Mouse (Mus musculus) stomach, postnatal 0 days (tissue): Measurements from ENCODE around the gene Nup54. TPM values are rescaled to one million over a fixed set of nuclear protein-coding genes. Genes with fewer than 3 reads are reported as not detected.

Experiments used
- ATAC-seq: fragments of 200-750 bp; cut with Nextera tagmentation; 2 replicates; pipeline ENCODE4 v1.8.0; 2017; ENCODE audit not compliant: low FRiP score, low TSS enrichment
- DNase-seq: peaks from one replicate; pipeline ENCODE4 v3.0.0-alpha.2; 2016; ENCODE audit warnings: low spot score
- H3K27ac ChIP-seq: fragments of 300-500 bp; sonication (generic); replicated peaks from 2 replicates; pipeline ENCODE4 v1.5.1; 2014; ENCODE audit warnings: mild to moderate bottlenecking, control low read depth
- H3K27me3 ChIP-seq: fragments of 300-500 bp; sonication (generic); 2 replicates; pipeline ENCODE4 v1.6.1; 2014; ENCODE audit warnings: low read length; ENCODE audit not compliant: control insufficient read depth, insufficient read depth
- H3K36me3 ChIP-seq: fragments of 300-500 bp; sonication (generic); 2 replicates; pipeline ENCODE4 v1.6.1; 2014; ENCODE audit warnings: low read length, mixed read lengths; ENCODE audit not compliant: control insufficient read depth, insufficient read depth
- H3K4me1 ChIP-seq: fragments of 300-500 bp; sonication (generic); replicated peaks from 2 replicates; pipeline ENCODE4 v1.6.1; 2014; ENCODE audit warnings: antibody characterized with exemption; ENCODE audit not compliant: control insufficient read depth, insufficient read depth
- H3K4me2 ChIP-seq: fragments of 300-500 bp; sonication (generic); replicated peaks from 2 replicates; pipeline ENCODE4 v1.6.1; 2014; ENCODE audit warnings: low read depth, mild to moderate bottlenecking, control low read depth, moderate library complexity
- H3K4me3 ChIP-seq: fragments of 300-500 bp; sonication (generic); 2 replicates; pipeline ENCODE4 v1.5.1; 2014; ENCODE audit warnings: low read depth, low read length, control low read depth
- H3K9ac ChIP-seq: fragments of 300-500 bp; sonication (generic); 2 replicates; pipeline ENCODE4 v1.6.1; 2014; ENCODE audit warnings: mild to moderate bottlenecking, low read length, control low read depth, mixed read lengths
- H3K9me3 ChIP-seq: fragments of 300-500 bp; sonication (generic); 2 replicates; pipeline ENCODE4 v1.6.1; 2016; ENCODE audit warnings: low read length; ENCODE audit not compliant: control insufficient read depth
- CTCF ChIP-seq: IDR thresholded peaks from 2 replicates; pipeline ENCODE4 v1.5.1; 2016; ENCODE audit warnings: antibody characterized with exemption, low read depth, mild to moderate bottlenecking, moderate library complexity
- EP300 ChIP-seq: optimal IDR thresholded peaks from 2 replicates; pipeline ENCODE3; 2016; ENCODE audit warnings: antibody characterized with exemption
- WGBS: fragments of 180-500 bp; shearing (Covaris S2); extraction: QIAGEN DNeasy Blood & Tissue Kit; methylation state at CpG from one replicate; pipeline ENCODE4 v1.1.7; 2014; 5-methylcytosine and 5-hydroxymethylcytosine counted together
- polyA plus RNA-seq: library from polyadenylated mRNA; unstranded; fragments of >200 nt; fragmentation: Nextera tagmentation; extraction: Ambion mirVana; gene quantifications from 2 replicates; pipeline ENCODE4 v1.2.1, GENCODE M21; 2015

The Nup54 gene
- polyA plus RNA-seq, 1 experiment from 2014 or later: 21.4 TPM

- TF ChIP-seq EP300 (no peak), CTCF (no peak)
- Histone ChIP-seq H3K27ac (no peak overlapping the region), H3K4me3 (no peak overlapping the region), H3K9me3 (no peaks in the 10 kb centered on the region), H3K4me2 (no peak overlapping the region), H3K27me3 (no peaks in the 10 kb centered on the region), H3K4me1 (no peaks in the 10 kb centered on the region), H3K9ac (no peak overlapping the region), H3K36me3 (no peaks in the 10 kb centered on the region; the same call in 1 of the 2 replicates)
- DNase-seq (no peak), ATAC-seq (no peak)
- 52% methylated on average over 7 of the region's 7 CpGs for WGBS
Measured at GRCm38 (mm10) chr5:92411461-92412140, 23.4 kb downstream of the Nup54 start.

DNA sequence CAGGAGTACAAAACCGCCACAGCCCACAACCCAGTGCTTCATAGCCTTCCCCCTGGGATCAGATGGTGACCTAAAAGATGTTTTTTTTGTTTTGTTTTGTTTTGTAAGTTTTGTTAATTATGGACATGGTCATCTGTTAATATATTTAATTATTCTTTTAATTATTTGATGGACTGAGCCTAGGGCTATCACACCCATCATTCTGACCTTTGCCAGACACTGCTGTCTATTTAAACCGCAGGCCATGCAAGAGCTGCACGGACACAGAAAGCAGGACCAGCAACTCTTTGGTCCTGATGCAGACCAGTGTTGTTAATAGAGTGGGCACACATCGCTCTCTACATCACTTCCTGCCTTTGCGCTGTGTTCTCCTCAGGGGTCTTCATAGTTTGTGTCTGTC, 24.5 kb downstream of the Nup54 start:
- no peak for DNase-seq
- no peak for TF ChIP-seq CTCF
- H3K4me1 ChIP-seq: no peaks in the 10 kb centered on the region
- H3K27ac ChIP-seq: no peak overlapping the region
- no peaks in the 10 kb centered on the region for H3K9me3 ChIP-seq
- no peak for ATAC-seq
- no peaks in the 10 kb centered on the region for H3K27me3 ChIP-seq
- H3K9ac ChIP-seq: no peak overlapping the region
- no peak overlapping the region for H3K4me3 ChIP-seq
- 84% methylated on average over 5 of the region's 5 CpGs for WGBS
- H3K36me3 ChIP-seq: no peaks in the 10 kb centered on the region; the same call in 1 of the 2 replicates
- H3K4me2 ChIP-seq: no peak overlapping the region

DNA sequence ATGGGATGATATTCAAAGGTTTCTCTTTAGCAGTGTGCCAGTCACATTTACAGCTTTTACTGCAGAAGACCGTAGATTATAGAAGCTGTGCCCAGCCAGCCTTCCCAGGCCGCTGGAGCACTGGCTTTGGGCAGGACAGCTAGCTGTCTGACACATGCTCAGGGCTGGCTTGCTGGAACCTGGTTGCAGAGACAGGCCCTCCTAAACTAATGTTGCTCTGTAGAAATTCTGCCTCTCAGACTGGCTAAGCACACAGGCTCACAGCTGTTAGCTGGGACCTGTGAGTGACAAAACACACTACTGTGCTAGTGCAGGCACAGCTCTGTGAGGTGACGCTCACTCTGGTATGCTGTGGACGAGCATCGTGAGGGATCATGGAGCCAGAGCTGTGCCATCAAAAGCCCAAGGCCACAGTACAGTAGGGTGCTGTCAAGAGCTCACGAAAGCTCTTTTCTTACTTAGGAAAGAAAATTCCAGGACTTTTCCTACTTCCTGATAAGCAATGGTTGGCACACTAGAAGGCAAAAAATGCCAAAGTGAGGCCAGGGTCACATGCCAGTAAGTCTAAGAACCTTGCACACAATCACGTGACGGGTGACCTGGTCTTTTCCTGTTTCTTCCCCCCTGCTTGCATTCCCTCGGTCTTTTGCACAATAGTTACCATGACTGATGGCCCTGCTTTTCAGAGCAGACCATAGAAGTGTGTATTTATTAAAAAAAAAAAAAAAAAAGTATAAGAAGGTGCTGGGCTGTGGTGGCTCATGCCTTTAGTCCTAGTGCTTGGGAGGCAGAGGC, 25.5 kb downstream of the Nup54 start:
- no peaks in the 10 kb centered on the region for H3K36me3 ChIP-seq
- no peaks in the 10 kb centered on the region for H3K27me3 ChIP-seq
- H3K27ac ChIP-seq: no peak overlapping the region
- DNase-seq: no peak
- H3K9me3 ChIP-seq: no peaks in the 10 kb centered on the region
- no peaks in the 10 kb centered on the region for H3K4me1 ChIP-seq
- H3K4me3 ChIP-seq: no peak overlapping the region
- H3K4me2 ChIP-seq: no peak overlapping the region
- ATAC-seq: no peak
- WGBS: 77% methylated on average over 9 of the region's 9 CpGs
- no peak overlapping the region for H3K9ac ChIP-seq
- TF ChIP-seq EP300: no peak
- TF ChIP-seq CTCF: no peak

GRCm38 (mm10) chr5:92404400-92404678, 30.7 kb downstream of the Nup54 start:
- TF ChIP-seq EP300: no peak
- no peak for TF ChIP-seq CTCF
- Histone ChIP-seq H3K27me3 (no peaks in the 10 kb centered on the region), H3K9ac (no peak overlapping the region), H3K36me3 (no peaks in the 10 kb centered on the region), H3K4me3 (no peak overlapping the region), H3K4me2 (no peak overlapping the region), H3K27ac (no peak overlapping the region), H3K4me1 (no peaks in the 10 kb centered on the region), H3K9me3 (no peaks in the 10 kb centered on the region)
- 57% methylated on average over 2 of the region's 2 CpGs for WGBS
- ATAC-seq (no peak), DNase-seq (no peak)

DNA sequence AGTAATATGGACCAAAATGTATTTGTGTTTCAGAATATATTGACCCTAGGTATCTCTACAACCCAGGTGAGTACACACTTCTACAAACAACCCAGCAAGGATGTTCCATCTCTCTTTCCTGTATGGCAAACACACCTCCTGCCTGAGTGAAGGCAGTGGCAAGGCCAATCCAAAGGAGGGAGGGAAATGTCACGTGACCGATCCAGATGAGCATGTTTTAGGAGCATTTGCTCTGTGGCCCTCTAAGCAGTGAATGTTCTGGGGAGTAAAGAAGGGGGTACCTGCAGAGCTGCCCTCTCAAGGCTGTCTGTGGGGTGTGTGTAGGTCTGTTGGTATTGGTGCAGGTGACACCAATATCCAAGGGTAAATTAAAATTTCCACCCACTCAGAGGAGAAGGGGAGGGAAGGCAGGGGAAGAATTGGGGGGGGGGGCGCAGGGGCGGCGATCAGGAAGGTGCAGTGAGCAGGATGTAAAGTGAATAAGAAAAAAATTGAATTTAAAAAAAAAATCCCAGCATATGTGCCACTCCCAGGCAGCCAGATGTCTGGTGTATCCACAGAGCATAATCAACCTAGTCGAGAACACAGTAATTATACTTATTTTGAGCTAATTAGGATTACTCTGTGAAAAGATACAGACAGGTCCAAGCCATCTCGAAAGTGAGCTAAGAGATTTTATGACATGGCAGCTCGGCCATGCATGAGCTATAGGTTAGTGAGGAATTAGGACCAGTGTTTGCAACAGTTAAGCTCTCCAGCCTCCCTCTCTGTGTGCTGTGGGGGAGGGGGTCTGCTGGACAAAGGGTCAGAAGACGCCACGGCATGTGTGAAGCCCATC, 31.2 kb downstream of the Nup54 start:
- WGBS: 62% methylated on average over 10 of the region's 10 CpGs

More for the DNA sequence above, 31.2 kb downstream of the Nup54 start:
- Histone ChIP-seq H3K4me1 (no peaks in the 10 kb centered on the region), H3K4me3 (no peak overlapping the region), H3K36me3 (no peaks in the 10 kb centered on the region), H3K27me3 (no peaks in the 10 kb centered on the region), H3K4me2 (no peak overlapping the region), H3K9ac (no peak overlapping the region), H3K9me3 (no peaks in the 10 kb centered on the region), H3K27ac (no peak overlapping the region)
- TF ChIP-seq CTCF (no peak), EP300 (no peak)
- DNase-seq (no peak), ATAC-seq (no peak)
